10 mouse cellular contexts compared by ENCODE assay signal in the genomic region with DNA sequence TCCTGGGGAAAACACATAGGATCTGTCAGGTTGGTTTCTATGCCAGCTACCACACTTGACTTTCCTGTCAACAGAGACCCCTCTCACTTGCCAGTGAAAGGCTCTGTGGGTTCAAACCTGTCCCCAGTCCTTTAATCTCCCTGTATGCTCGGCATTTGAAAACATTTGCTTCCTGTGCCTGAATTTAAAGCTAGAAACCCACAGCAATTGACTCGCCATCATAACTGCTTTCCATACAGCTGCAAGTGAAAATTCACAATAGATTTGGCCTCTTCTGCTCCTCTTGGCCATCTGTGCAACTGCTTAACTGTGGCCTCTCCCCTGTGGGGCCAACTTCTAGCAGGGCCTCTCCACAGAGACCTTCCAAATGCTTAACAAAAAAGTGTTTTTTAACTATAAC.
A peak's percentile ranks its signal among the peaks of the same experiment; 100 is the strongest.
DNase-seq lines count a peak whose midpoint lies in the region; ATAC-seq lines count a peak whose summit lies in the region.
"Had no signal": no experiment of that assay in that cellular context is flagged by ENCODE, and none has a peak within 500 bp of the region (broad histone marks: within the 10 kb centered on the region; RNA-seq: fewer than 3 reads in every experiment).

No protein-coding gene starts in this region.

- WGBS in heart, embryonic 13.5 days, result 39% methylated on average over 2 of the region's 2 CpGs
- 19% methylated on average over 2 of the region's 2 CpGs for WGBS in embryonic facial prominence, embryonic 12.5 days
- 34% methylated on average over 2 of the region's 2 CpGs for WGBS in hindbrain, embryonic 11.5 days
- 5% methylated on average over 2 of the region's 2 CpGs for WGBS in midbrain, embryonic 13.5 days

- ATAC-seq in heart, embryonic 13.5 days (ENCODE audit: extremely low read depth, insufficient number of reproducible peaks, low FRiP score, low TSS enrichment), result no peak
- ATAC-seq in embryonic facial prominence, embryonic 12.5 days (ENCODE audit: insufficient number of reproducible peaks, insufficient read depth, low FRiP score, low TSS enrichment), result no peak
- ATAC-seq in hindbrain, embryonic 11.5 days (ENCODE audit: low FRiP score), result no peak
- ATAC-seq in midbrain, embryonic 13.5 days, result no peak

- H3K4me3 ChIP-seq in heart, embryonic 13.5 days, result no peak overlapping the region
- H3K4me3 ChIP-seq in embryonic facial prominence, embryonic 12.5 days, result no peak overlapping the region
- H3K4me3 ChIP-seq in hindbrain, embryonic 11.5 days (ENCODE audit: low read depth, low read length), result no peak overlapping the region
- H3K4me3 ChIP-seq in midbrain, embryonic 13.5 days (replicated peaks), result no peak overlapping the region

- peak overlapping the region; percentile 46 for H3K4me2 ChIP-seq in heart, embryonic 13.5 days
- H3K4me2 ChIP-seq in embryonic facial prominence, embryonic 12.5 days (replicated peaks), result 0 out of 2 replicates have a peak overlapping the region, but pooled peaks have one; percentile 9
- no peak overlapping the region for H3K4me2 ChIP-seq in hindbrain, embryonic 11.5 days (replicated peaks; ENCODE audit: low read depth, low read length)
- no peak overlapping the region for H3K4me2 ChIP-seq in midbrain, embryonic 13.5 days (replicated peaks)

- peak overlapping the region; percentile 84 for H3K27ac ChIP-seq in heart, embryonic 13.5 days (replicated peaks)
- peak overlapping the region; percentile 95 for H3K27ac ChIP-seq in embryonic facial prominence, embryonic 12.5 days
- H3K27ac ChIP-seq in hindbrain, embryonic 11.5 days (ENCODE audit: low read depth, low read length), result peak overlapping the region; percentile 70
- H3K27ac ChIP-seq in midbrain, embryonic 13.5 days, result peak overlapping the region; percentile 81
- H3K27ac ChIP-seq: kidney, postnatal 0 days had no signal

- no peak for DNase-seq in heart, adult 9 months (ENCODE audit: low spot score in 2 of 2)
- no peak for DNase-seq in hindbrain, embryonic 11.5 days (ENCODE audit: low spot score)
- no peak for DNase-seq in natural killer cell, adult 2 months (ENCODE audit: low spot score in 2 of 2)
- DNase-seq in T-cell, adult 2 months (ENCODE audit: low spot score), result no peak
- DNase-seq in cerebellum, adult 18-20 months, result no peak
- DNase-seq: right cerebral cortex, adult 18-20 months had no signal

- H3K36me3 ChIP-seq in heart, embryonic 13.5 days, result no peaks in the 10 kb centered on the region
- no peaks in the 10 kb centered on the region for H3K36me3 ChIP-seq in embryonic facial prominence, embryonic 12.5 days
- H3K36me3 ChIP-seq in hindbrain, embryonic 11.5 days (ENCODE audit: control insufficient read depth, insufficient read depth, low read length), result no peaks in the 10 kb centered on the region
- H3K36me3 ChIP-seq in midbrain, embryonic 13.5 days, result no peaks in the 10 kb centered on the region

- peaks cover 43% of the 10 kb centered on the region for H3K4me1 ChIP-seq in heart, embryonic 13.5 days
- H3K4me1 ChIP-seq in embryonic facial prominence, embryonic 12.5 days, result peaks cover 50% of the 10 kb centered on the region
- no peaks in the 10 kb centered on the region for H3K4me1 ChIP-seq in hindbrain, embryonic 11.5 days (replicated peaks; ENCODE audit: control insufficient read depth, insufficient read depth, low read length)
- peaks cover 22% of the 10 kb centered on the region for H3K4me1 ChIP-seq in midbrain, embryonic 13.5 days (replicated peaks)

- no peak overlapping the region for H3K9ac ChIP-seq in heart, embryonic 13.5 days
- no peak overlapping the region for H3K9ac ChIP-seq in embryonic facial prominence, embryonic 12.5 days
- H3K9ac ChIP-seq in hindbrain, embryonic 11.5 days (ENCODE audit: low read depth, low read length), result no peak overlapping the region
- H3K9ac ChIP-seq in midbrain, embryonic 13.5 days (replicated peaks), result no peak overlapping the region

- H3K9me3 ChIP-seq in heart, embryonic 13.5 days, result no peaks in the 10 kb centered on the region
- no peaks in the 10 kb centered on the region for H3K9me3 ChIP-seq in embryonic facial prominence, embryonic 12.5 days
- H3K9me3 ChIP-seq in hindbrain, embryonic 11.5 days (ENCODE audit: control insufficient read depth, low read length), result no peaks in the 10 kb centered on the region
- H3K9me3 ChIP-seq in midbrain, embryonic 13.5 days, result no peaks in the 10 kb centered on the region

- H3K27me3 ChIP-seq in heart, embryonic 13.5 days (replicated peaks), result no peaks in the 10 kb centered on the region
- H3K27me3 ChIP-seq in embryonic facial prominence, embryonic 12.5 days, result no peaks in the 10 kb centered on the region
- H3K27me3 ChIP-seq in hindbrain, embryonic 11.5 days (ENCODE audit: control insufficient read depth, insufficient read depth, low read length), result no peaks in the 10 kb centered on the region
- no peaks in the 10 kb centered on the region for H3K27me3 ChIP-seq in midbrain, embryonic 13.5 days

Comparison
In these comparisons a context has a peak if more than half of its experiments do, and no peak if none do; other contexts are left out.
1. H3K4me2 ChIP-seq: peak in heart, embryonic 13.5 days (single experiment) and embryonic facial prominence, embryonic 12.5 days (single experiment); none in hindbrain, embryonic 11.5 days (single experiment) and midbrain, embryonic 13.5 days (single experiment).
2. Peak in every context shown above with its lines, with median percentiles within 50 percentile points of each other: H3K27ac ChIP-seq.